Mouse (Mus musculus): ENCODE data around the gene Tnrc18.

The Tnrc18 gene

GRCm38 (mm10) chr5:142822286-142823095 lies 5.0 kb upstream of the Tnrc18 start:
- peak; percentile 74 for DNase-seq (ENCODE audit: low read depth, low spot score)

- no peak for DNase-seq (ENCODE audit: low read depth, low spot score)
Observed at GRCm38 (mm10) chr5:142821974-142822285, 4.5 kb upstream of the Tnrc18 start.

- DNase-seq (ENCODE audit: low read depth, low spot score), result peak; percentile 93
Observed at GRCm38 (mm10) chr5:142821266-142821973, 4.0 kb upstream of the Tnrc18 start.

GRCm38 (mm10) chr5:142820276-142821265 lies 3.1 kb upstream of the Tnrc18 start:
- peak; percentile 63 for DNase-seq (ENCODE audit: low read depth, low spot score)

GRCm38 (mm10) chr5:142819385-142820275 lies 2.2 kb upstream of the Tnrc18 start:
- DNase-seq (ENCODE audit: low read depth, low spot score), result peak; percentile 87

- DNase-seq (ENCODE audit: low read depth, low spot score), result peak; percentile 85
Observed at GRCm38 (mm10) chr5:142818435-142819360, 1.2 kb upstream of the Tnrc18 start.

- DNase-seq (ENCODE audit: low read depth, low spot score), result peak; percentile 62
Observed at GRCm38 (mm10) chr5:142816811-142817523, 495 bp downstream of the Tnrc18 start.

- peak; percentile 35 for DNase-seq (ENCODE audit: low read depth, low spot score)
Observed at GRCm38 (mm10) chr5:142816031-142816810, 1.2 kb downstream of the Tnrc18 start.

- DNase-seq (ENCODE audit: low read depth, low spot score), result no peak
Observed at GRCm38 (mm10) chr5:142815421-142816001, 2.0 kb downstream of the Tnrc18 start.

- DNase-seq (ENCODE audit: low read depth, low spot score), result no peak
Observed at GRCm38 (mm10) chr5:142814711-142815420, 2.6 kb downstream of the Tnrc18 start.

GRCm38 (mm10) chr5:142814161-142814651 lies 3.3 kb downstream of the Tnrc18 start:
- DNase-seq (ENCODE audit: low read depth, low spot score), result peak; percentile 28

GRCm38 (mm10) chr5:142813722-142814111 lies 3.7 kb downstream of the Tnrc18 start:
- peak; percentile 59 for DNase-seq (ENCODE audit: low read depth, low spot score)

GRCm38 (mm10) chr5:142812976-142813721 lies 4.3 kb downstream of the Tnrc18 start:
- DNase-seq (ENCODE audit: low read depth, low spot score), result peak; percentile 39

GRCm38 (mm10) chr5:142812621-142812975 lies 4.9 kb downstream of the Tnrc18 start:
- no peak for DNase-seq (ENCODE audit: low read depth, low spot score)

- DNase-seq (ENCODE audit: low read depth, low spot score), result no peak
Observed at GRCm38 (mm10) chr5:142811870-142812443, 5.5 kb downstream of the Tnrc18 start.

Data from forelimb bud, embryonic 11.5 days (tissue).